Mouse (Mus musculus): ENCODE measurements around the gene Nanos3. TPM values are rescaled to one million over a fixed set of nuclear protein-coding genes. Genes with fewer than 3 reads are reported as not detected.

The Nanos3 gene
- total RNA-seq (2014; rRNA removed) = not detected in 2 replicates
- not detected in 2 replicates for polyA plus RNA-seq (2012; rRNA removed)

DNA sequence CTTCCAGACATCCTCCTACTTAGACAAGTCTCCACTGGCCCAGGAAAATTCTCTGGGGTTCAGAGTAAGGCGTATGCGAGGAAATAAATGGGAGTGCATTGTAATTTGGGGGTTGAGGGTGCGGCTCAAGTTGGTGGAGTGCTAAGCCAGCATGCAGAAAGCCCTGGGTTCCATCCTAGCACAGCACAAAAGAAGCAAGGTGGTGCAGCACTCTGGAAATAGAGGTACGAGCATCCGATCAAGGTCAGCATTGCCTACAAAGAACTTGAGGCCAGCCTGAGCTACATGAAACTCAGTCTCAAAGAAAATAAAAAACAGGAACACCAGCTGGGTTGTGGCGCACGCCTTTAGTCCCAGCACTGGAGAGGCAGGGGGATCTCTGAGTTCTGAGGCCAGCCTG is at the start of gene Nanos3:
TSS of gene Nanos3 (minus strand) at position 101 of the 400 bp plus-strand sequence.
- H3K36me3 ChIP-seq (ENCODE audit: control insufficient read depth, insufficient read depth, low read length) = no peaks in the 10 kb centered on the region
- H3K9ac ChIP-seq (ENCODE audit: low read depth, low read length) = no peak within 1 kb of the TSS
- WGBS = 97% methylated on average over 7 of the region's 7 CpGs
- no peaks in the 10 kb centered on the region for H3K4me1 ChIP-seq (ENCODE audit: control insufficient read depth, insufficient read depth, low read length)
- H3K4me3 ChIP-seq (ENCODE audit: insufficient read depth, low read depth, low read length) = peak within 1 kb of the TSS; percentile 47; the same call in 1 of the 2 replicates
- H3K79me2 ChIP-seq (ENCODE audit: control insufficient read depth, insufficient read depth, low read length) = no peaks in the 10 kb centered on the region
- peaks cover 11% of the 10 kb centered on the region; the same call in 1 of the 2 replicates for H3K27me3 ChIP-seq (ENCODE audit: control insufficient read depth, insufficient read depth, low read length)
- no peak for DNase-seq (ENCODE audit: extremely low read depth, low read depth, low spot score)
- no peak for TF ChIP-seq POLR2A (IDR thresholded peaks at IDR 0.05; ENCODE audit: extremely low read depth, insufficient read depth, low read length)
- no peak within 1 kb of the TSS for H3K27ac ChIP-seq (replicated peaks; ENCODE audit: insufficient read depth, low read depth, low read length)

DNA sequence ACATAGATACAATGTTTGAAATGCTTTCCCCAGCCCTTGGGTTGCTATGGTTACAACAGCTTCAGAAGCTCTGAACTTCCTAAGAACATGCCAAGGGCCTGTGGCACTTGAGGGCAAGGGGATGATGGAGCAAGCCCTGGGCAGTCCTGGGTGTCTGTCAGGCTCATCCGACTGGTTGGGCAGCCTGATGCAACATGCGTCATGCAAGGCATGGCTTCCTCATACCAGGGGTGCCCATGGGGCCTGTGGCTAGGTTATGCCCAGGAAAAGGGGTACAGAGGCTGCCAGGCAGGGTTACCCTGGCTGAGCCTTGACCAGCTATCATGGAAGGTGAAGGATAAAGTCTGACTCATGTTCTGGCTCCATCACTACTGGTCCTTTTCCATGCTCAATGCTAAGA is 48.0 kb upstream of the Nanos3 start:
- no peak overlapping the region for H3K27ac ChIP-seq (replicated peaks; ENCODE audit: insufficient read depth, low read depth, low read length)
- no peaks in the 10 kb centered on the region; the same call in 1 of the 2 replicates for H3K79me2 ChIP-seq (ENCODE audit: control insufficient read depth, insufficient read depth, low read length)
- H3K4me3 ChIP-seq (ENCODE audit: insufficient read depth, low read depth, low read length) = no peak overlapping the region
- DNase-seq (ENCODE audit: extremely low read depth, low read depth, low spot score) = no peak
- H3K36me3 ChIP-seq (ENCODE audit: control insufficient read depth, insufficient read depth, low read length) = peaks cover 10% of the 10 kb centered on the region
- H3K9ac ChIP-seq (ENCODE audit: low read depth, low read length) = no peak overlapping the region
- no peaks in the 10 kb centered on the region for H3K27me3 ChIP-seq (ENCODE audit: control insufficient read depth, insufficient read depth, low read length)
- WGBS = 88% methylated on average over 2 of the region's 2 CpGs
- TF ChIP-seq CTCF (IDR thresholded peaks at IDR 0.05; ENCODE audit: low read depth, low read length) = no peak
- no peak for TF ChIP-seq POLR2A (IDR thresholded peaks at IDR 0.05; ENCODE audit: extremely low read depth, insufficient read depth, low read length)
- peaks cover 10% of the 10 kb centered on the region for H3K4me1 ChIP-seq (ENCODE audit: control insufficient read depth, insufficient read depth, low read length)

DNA sequence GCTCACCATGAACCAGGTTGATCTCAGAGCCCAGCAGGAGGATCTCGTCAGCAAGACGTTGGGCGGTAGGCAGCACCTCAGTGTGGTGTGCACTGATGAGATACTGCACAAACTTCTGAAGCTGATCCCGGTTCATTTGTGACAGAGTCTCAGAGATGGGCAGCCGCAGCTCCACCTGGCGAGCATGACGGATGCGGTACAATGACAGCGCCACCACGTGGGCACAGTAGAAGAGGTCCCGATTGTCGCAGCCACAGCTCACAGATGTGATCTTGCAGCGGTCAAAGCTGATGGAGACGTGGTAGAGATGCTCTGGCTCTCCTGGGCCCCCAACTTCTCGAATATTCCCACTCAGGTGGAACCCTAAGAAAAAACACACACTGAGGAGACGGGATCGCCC is 45.7 kb upstream of the Nanos3 start:
- 85% methylated on average over 17 of the region's 17 CpGs for WGBS
- H3K27me3 ChIP-seq (ENCODE audit: control insufficient read depth, insufficient read depth, low read length) = no peaks in the 10 kb centered on the region
- peaks cover 19% of the 10 kb centered on the region for H3K36me3 ChIP-seq (ENCODE audit: control insufficient read depth, insufficient read depth, low read length)
- DNase-seq (ENCODE audit: extremely low read depth, low read depth, low spot score) = no peak
- peaks cover 4% of the 10 kb centered on the region; the same call in 1 of the 2 replicates for H3K4me1 ChIP-seq (ENCODE audit: control insufficient read depth, insufficient read depth, low read length)
- no peak overlapping the region for H3K27ac ChIP-seq (replicated peaks; ENCODE audit: insufficient read depth, low read depth, low read length)
- H3K9ac ChIP-seq (ENCODE audit: low read depth, low read length) = no peak overlapping the region
- TF ChIP-seq CTCF (IDR thresholded peaks at IDR 0.05; ENCODE audit: low read depth, low read length) = no peak
- TF ChIP-seq POLR2A (IDR thresholded peaks at IDR 0.05; ENCODE audit: extremely low read depth, insufficient read depth, low read length) = no peak
- H3K4me3 ChIP-seq (ENCODE audit: insufficient read depth, low read depth, low read length) = no peak overlapping the region
- no peaks in the 10 kb centered on the region; the same call in 1 of the 2 replicates for H3K79me2 ChIP-seq (ENCODE audit: control insufficient read depth, insufficient read depth, low read length)

DNA sequence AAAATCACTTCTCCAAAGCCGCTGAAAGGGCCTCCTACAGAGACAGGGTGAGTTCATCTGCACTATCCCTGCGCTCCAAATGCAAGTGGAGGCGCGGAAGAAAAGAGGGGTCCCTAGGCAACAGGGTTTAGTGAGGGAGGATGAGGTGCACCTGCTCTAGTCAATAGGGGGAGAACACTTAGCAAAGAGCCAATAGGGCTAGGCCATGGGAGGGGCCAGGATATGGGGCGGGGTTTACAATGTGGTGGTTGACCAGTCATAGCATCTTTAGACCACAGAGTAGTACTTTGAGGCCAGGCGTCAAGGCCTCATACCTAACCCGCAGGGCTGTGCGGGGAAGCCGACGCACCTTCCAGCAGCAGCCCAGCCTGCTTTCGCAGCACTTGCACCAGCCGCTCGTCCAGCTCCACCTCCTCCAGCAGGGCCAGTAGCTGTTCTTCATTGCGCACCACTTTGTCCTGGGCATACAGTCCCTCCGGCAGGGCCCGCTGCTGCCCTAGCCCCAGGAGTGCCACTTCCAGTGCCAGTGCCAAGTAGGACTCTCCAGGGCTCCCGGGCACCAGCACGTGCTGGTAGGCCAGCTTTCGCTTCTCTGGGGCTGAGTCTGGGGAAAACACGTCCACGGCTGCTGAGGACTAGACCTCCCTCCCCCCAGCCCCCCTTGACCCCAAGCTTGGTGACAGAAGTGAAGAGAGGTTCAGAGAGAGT is 38.5 kb upstream of the Nanos3 start:
- Histone ChIP-seq H3K27me3 (ENCODE audit: control insufficient read depth, insufficient read depth, low read length) (no peaks in the 10 kb centered on the region), H3K9ac (ENCODE audit: low read depth, low read length) (no peak overlapping the region), H3K36me3 (ENCODE audit: control insufficient read depth, insufficient read depth, low read length) (peaks cover 27% of the 10 kb centered on the region), H3K79me2 (ENCODE audit: control insufficient read depth, insufficient read depth, low read length) (no peaks in the 10 kb centered on the region), H3K4me3 (ENCODE audit: insufficient read depth, low read depth, low read length) (no peak overlapping the region), H3K27ac (replicated peaks; ENCODE audit: insufficient read depth, low read depth, low read length) (no peak overlapping the region), H3K4me1 (ENCODE audit: control insufficient read depth, insufficient read depth, low read length) (no peaks in the 10 kb centered on the region)
- WGBS = 94% methylated on average over 21 of the region's 21 CpGs
- no peak for TF ChIP-seq CTCF (IDR thresholded peaks at IDR 0.05; ENCODE audit: low read depth, low read length)
- no peak for TF ChIP-seq POLR2A (IDR thresholded peaks at IDR 0.05; ENCODE audit: extremely low read depth, insufficient read depth, low read length)
- DNase-seq (ENCODE audit: extremely low read depth, low read depth, low spot score) = no peak

DNA sequence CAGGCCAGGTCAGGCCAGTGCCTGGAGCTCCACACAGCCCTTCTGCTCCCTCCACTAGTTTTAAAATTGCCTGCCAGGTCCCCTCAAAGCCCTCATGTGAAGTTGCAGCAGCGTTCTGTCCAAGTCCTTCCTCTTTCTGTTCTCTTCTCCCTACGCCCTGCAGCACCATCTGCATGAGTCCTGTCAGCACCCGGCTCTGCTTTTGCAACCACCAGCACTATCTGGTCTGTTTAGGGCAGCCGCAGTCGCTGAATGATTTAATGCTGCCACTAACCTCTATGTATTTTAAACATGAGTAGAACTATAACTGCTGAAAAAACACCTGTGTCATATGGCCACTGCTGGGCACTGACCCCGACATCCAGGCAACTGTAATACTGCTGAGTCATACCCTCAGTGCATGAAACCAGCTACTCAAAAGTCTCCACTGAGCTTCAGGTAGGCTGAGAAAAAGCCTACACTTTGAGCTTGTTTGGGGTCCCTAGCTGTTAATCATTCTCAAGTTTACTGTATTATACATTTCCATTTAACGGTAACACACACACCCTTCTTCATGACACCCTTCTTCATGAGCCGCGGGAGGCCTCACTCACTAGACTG is 37.6 kb upstream of the Nanos3 start:
- 94% methylated on average over 9 of the region's 9 CpGs for WGBS
- H3K27ac ChIP-seq (replicated peaks; ENCODE audit: insufficient read depth, low read depth, low read length) = no peak overlapping the region
- peaks cover 21% of the 10 kb centered on the region; the same call in 1 of the 2 replicates for H3K36me3 ChIP-seq (ENCODE audit: control insufficient read depth, insufficient read depth, low read length)
- no peak overlapping the region for H3K4me3 ChIP-seq (ENCODE audit: insufficient read depth, low read depth, low read length)
- no peaks in the 10 kb centered on the region for H3K4me1 ChIP-seq (ENCODE audit: control insufficient read depth, insufficient read depth, low read length)
- H3K9ac ChIP-seq (ENCODE audit: low read depth, low read length) = no peak overlapping the region
- no peaks in the 10 kb centered on the region for H3K27me3 ChIP-seq (ENCODE audit: control insufficient read depth, insufficient read depth, low read length)
- DNase-seq (ENCODE audit: extremely low read depth, low read depth, low spot score) = no peak
- no peaks in the 10 kb centered on the region for H3K79me2 ChIP-seq (ENCODE audit: control insufficient read depth, insufficient read depth, low read length)
- no peak for TF ChIP-seq POLR2A (IDR thresholded peaks at IDR 0.05; ENCODE audit: extremely low read depth, insufficient read depth, low read length)
- TF ChIP-seq CTCF (IDR thresholded peaks at IDR 0.05; ENCODE audit: low read depth, low read length) = no peak

DNA sequence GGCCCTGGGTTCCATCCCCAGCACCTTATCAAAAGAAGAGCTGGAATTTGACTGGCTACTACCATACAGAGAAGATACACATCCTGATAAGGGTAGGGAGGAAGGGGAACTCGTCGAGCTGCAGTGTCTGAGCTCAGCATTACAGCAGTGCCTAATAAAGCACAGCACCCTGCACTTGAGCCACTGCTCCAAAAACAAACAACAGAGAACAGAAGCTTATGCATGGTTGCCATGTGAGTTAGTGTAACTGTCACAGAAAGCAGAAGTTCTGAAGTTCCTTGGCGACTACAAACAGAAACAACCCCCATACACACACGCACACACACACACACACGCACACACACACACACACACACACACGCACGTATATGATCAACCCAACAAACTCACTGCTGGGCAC is 35.1 kb upstream of the Nanos3 start:
- no peak overlapping the region for H3K4me3 ChIP-seq (ENCODE audit: insufficient read depth, low read depth, low read length)
- no peak overlapping the region for H3K9ac ChIP-seq (ENCODE audit: low read depth, low read length)
- no peaks in the 10 kb centered on the region for H3K4me1 ChIP-seq (ENCODE audit: control insufficient read depth, insufficient read depth, low read length)
- no peak overlapping the region for H3K27ac ChIP-seq (replicated peaks; ENCODE audit: insufficient read depth, low read depth, low read length)
- no peaks in the 10 kb centered on the region for H3K79me2 ChIP-seq (ENCODE audit: control insufficient read depth, insufficient read depth, low read length)
- WGBS = 76% methylated on average over 7 of the region's 7 CpGs
- TF ChIP-seq POLR2A (IDR thresholded peaks at IDR 0.05; ENCODE audit: extremely low read depth, insufficient read depth, low read length) (no peak), CTCF (IDR thresholded peaks at IDR 0.05; ENCODE audit: low read depth, low read length) (no peak)
- peaks cover 12% of the 10 kb centered on the region; the same call in 1 of the 2 replicates for H3K36me3 ChIP-seq (ENCODE audit: control insufficient read depth, insufficient read depth, low read length)
- peak; percentile 41 for DNase-seq (ENCODE audit: extremely low read depth, low read depth, low spot score)
- no peaks in the 10 kb centered on the region for H3K27me3 ChIP-seq (ENCODE audit: control insufficient read depth, insufficient read depth, low read length)

All from liver, adult 2 months (tissue).